Mouse (Mus musculus): Measurements from ENCODE around the gene Fam114a2. TPM values are rescaled to one million over a fixed set of nuclear protein-coding genes. Genes with fewer than 3 reads are reported as not detected.

The Fam114a2 gene
- polyA plus RNA-seq, 1 experiment = 28.7 TPM

GRCm38 (mm10) chr11:57523418-57523817, 5.0 kb upstream of the Fam114a2 start:
- no peak overlapping the region for H3ac ChIP-seq (ENCODE audit: control insufficient read depth, insufficient read length)
- no peak overlapping the region for H3K4me3 ChIP-seq
- TF ChIP-seq CEBPB (IDR thresholded peaks at IDR 0.05; ENCODE audit: insufficient read depth, poor library complexity, severe bottlenecking) (no peak), TCF3 (IDR thresholded peaks at IDR 0.05; ENCODE audit: insufficient read length, low read depth) (no peak), MYOG (IDR thresholded peaks at IDR 0.05; ENCODE audit: control insufficient read depth in 1 of 3, insufficient read depth in 1 of 3, insufficient read length in 2 of 3, low read depth in 2 of 3) (no peak), E2F4 (IDR thresholded peaks at IDR 0.05; ENCODE audit: insufficient read depth) (no peak), TCF12 (IDR thresholded peaks at IDR 0.05; ENCODE audit: insufficient read depth, poor library complexity, severe bottlenecking) (no peak), USF1 (IDR thresholded peaks at IDR 0.05; ENCODE audit: low read depth) (no peak), SRF (IDR thresholded peaks at IDR 0.05; ENCODE audit: control insufficient read depth, insufficient read length, low read depth) (no peak), POLR2AphosphoS2 (IDR thresholded peaks at IDR 0.05; ENCODE audit: insufficient read length, low read depth) (no peak), REST (IDR thresholded peaks at IDR 0.05; ENCODE audit: insufficient read depth, insufficient read length) (no peak), MAX (IDR thresholded peaks at IDR 0.05; ENCODE audit: low read depth) (no peak), MYOD1 (IDR thresholded peaks at IDR 0.05; ENCODE audit: control insufficient read depth in 1 of 3, insufficient read length in 2 of 3, low read depth in 2 of 3) (no peak), POLR2A (IDR thresholded peaks at IDR 0.05; ENCODE audit: insufficient read length, low read depth) (no peak)
- no peaks in the 10 kb centered on the region for H3K36me3 ChIP-seq (ENCODE audit: control insufficient read depth, insufficient read depth)
- H3K79me2 ChIP-seq (ENCODE audit: control insufficient read depth, insufficient read depth) = peaks cover 52% of the 10 kb centered on the region
- no peaks in the 10 kb centered on the region for H3K27me3 ChIP-seq (ENCODE audit: control insufficient read depth, insufficient read depth, insufficient read length)
- no peak overlapping the region for H3K4me2 ChIP-seq (ENCODE audit: low read depth)

GRCm38 (mm10) chr11:57522046-57522445, 3.6 kb upstream of the Fam114a2 start:
- H3K27me3 ChIP-seq (ENCODE audit: control insufficient read depth, insufficient read depth, insufficient read length) = no peaks in the 10 kb centered on the region
- no peaks in the 10 kb centered on the region for H3K36me3 ChIP-seq (ENCODE audit: control insufficient read depth, insufficient read depth)
- H3K4me3 ChIP-seq = no peak overlapping the region
- peaks cover 61% of the 10 kb centered on the region for H3K79me2 ChIP-seq (ENCODE audit: control insufficient read depth, insufficient read depth)
- no peak overlapping the region for H3K4me2 ChIP-seq (ENCODE audit: low read depth)
- H3ac ChIP-seq (ENCODE audit: control insufficient read depth, insufficient read length) = no peak overlapping the region
- TF ChIP-seq REST (IDR thresholded peaks at IDR 0.05; ENCODE audit: insufficient read depth, insufficient read length) = no peak
- no peak for TF ChIP-seq TCF3 (IDR thresholded peaks at IDR 0.05; ENCODE audit: insufficient read length, low read depth)
- no peak for TF ChIP-seq E2F4 (IDR thresholded peaks at IDR 0.05; ENCODE audit: insufficient read depth)
- TF ChIP-seq MYOD1 (IDR thresholded peaks at IDR 0.05; ENCODE audit: control insufficient read depth in 1 of 3, insufficient read length in 2 of 3, low read depth in 2 of 3) = no peak
- no peak for TF ChIP-seq USF1 (IDR thresholded peaks at IDR 0.05; ENCODE audit: low read depth)
- TF ChIP-seq CEBPB (IDR thresholded peaks at IDR 0.05; ENCODE audit: insufficient read depth, poor library complexity, severe bottlenecking) = no peak
- no peak for TF ChIP-seq MYOG (IDR thresholded peaks at IDR 0.05; ENCODE audit: control insufficient read depth in 1 of 3, insufficient read depth in 1 of 3, insufficient read length in 2 of 3, low read depth in 2 of 3)
- no peak for TF ChIP-seq SRF (IDR thresholded peaks at IDR 0.05; ENCODE audit: control insufficient read depth, insufficient read length, low read depth)
- TF ChIP-seq MAX (IDR thresholded peaks at IDR 0.05; ENCODE audit: low read depth) = no peak
- TF ChIP-seq TCF12 (IDR thresholded peaks at IDR 0.05; ENCODE audit: insufficient read depth, poor library complexity, severe bottlenecking) = no peak
- TF ChIP-seq POLR2A (IDR thresholded peaks at IDR 0.05; ENCODE audit: insufficient read length, low read depth) = no peak
- TF ChIP-seq POLR2AphosphoS2 (IDR thresholded peaks at IDR 0.05; ENCODE audit: insufficient read length, low read depth) = no peak

- TF ChIP-seq TCF12 (IDR thresholded peaks at IDR 0.05; ENCODE audit: insufficient read depth, poor library complexity, severe bottlenecking) (no peak), POLR2AphosphoS2 (IDR thresholded peaks at IDR 0.05; ENCODE audit: insufficient read length, low read depth) (no peak), MYOG (IDR thresholded peaks at IDR 0.05; ENCODE audit: control insufficient read depth in 1 of 3, insufficient read depth in 1 of 3, insufficient read length in 2 of 3, low read depth in 2 of 3) (no peak)
- H3K4me3 ChIP-seq = no peak overlapping the region
- H3K79me2 ChIP-seq (ENCODE audit: control insufficient read depth, insufficient read depth) = peaks cover 63% of the 10 kb centered on the region
- H3ac ChIP-seq (ENCODE audit: control insufficient read depth, insufficient read length) = no peak overlapping the region
- no peaks in the 10 kb centered on the region for H3K27me3 ChIP-seq (ENCODE audit: control insufficient read depth, insufficient read depth, insufficient read length)
- no peak overlapping the region for H3K4me2 ChIP-seq (ENCODE audit: low read depth)
- H3K36me3 ChIP-seq (ENCODE audit: control insufficient read depth, insufficient read depth) = no peaks in the 10 kb centered on the region
Measured at GRCm38 (mm10) chr11:57521206-57521605, 2.8 kb upstream of the Fam114a2 start.

GRCm38 (mm10) chr11:57519304-57519703, 887 bp upstream of the Fam114a2 start:
- Histone ChIP-seq H3ac (ENCODE audit: control insufficient read depth, insufficient read length) (no peak overlapping the region), H3K27me3 (ENCODE audit: control insufficient read depth, insufficient read depth, insufficient read length) (no peaks in the 10 kb centered on the region), H3K79me2 (ENCODE audit: control insufficient read depth, insufficient read depth) (peaks cover 64% of the 10 kb centered on the region), H3K4me2 (ENCODE audit: low read depth) (peak overlapping the region; percentile 79), H3K4me3 (peak overlapping the region; percentile 92), H3K36me3 (ENCODE audit: control insufficient read depth, insufficient read depth) (no peaks in the 10 kb centered on the region)
- no peak for TF ChIP-seq POLR2A (IDR thresholded peaks at IDR 0.05; ENCODE audit: insufficient read length, low read depth)
- TF ChIP-seq E2F4 (IDR thresholded peaks at IDR 0.05; ENCODE audit: insufficient read depth) = no peak
- no peak for TF ChIP-seq MYOG (IDR thresholded peaks at IDR 0.05; ENCODE audit: control insufficient read depth in 1 of 3, insufficient read depth in 1 of 3, insufficient read length in 2 of 3, low read depth in 2 of 3)
- no peak for TF ChIP-seq MAX (IDR thresholded peaks at IDR 0.05; ENCODE audit: low read depth)
- TF ChIP-seq CEBPB (IDR thresholded peaks at IDR 0.05; ENCODE audit: insufficient read depth, poor library complexity, severe bottlenecking) = no peak
- TF ChIP-seq SRF (IDR thresholded peaks at IDR 0.05; ENCODE audit: control insufficient read depth, insufficient read length, low read depth) = no peak
- no peak for TF ChIP-seq POLR2AphosphoS2 (IDR thresholded peaks at IDR 0.05; ENCODE audit: insufficient read length, low read depth)
- TF ChIP-seq REST (IDR thresholded peaks at IDR 0.05; ENCODE audit: insufficient read depth, insufficient read length) = no peak

GRCm38 (mm10) chr11:57518751-57519148, 333 bp upstream of the Fam114a2 start:
- H3K4me2 ChIP-seq (ENCODE audit: low read depth) = peak overlapping the region; percentile 79
- peak overlapping the region; percentile 81 for H3ac ChIP-seq (ENCODE audit: control insufficient read depth, insufficient read length)
- no peaks in the 10 kb centered on the region for H3K27me3 ChIP-seq (ENCODE audit: control insufficient read depth, insufficient read depth, insufficient read length)
- peaks cover 64% of the 10 kb centered on the region for H3K79me2 ChIP-seq (ENCODE audit: control insufficient read depth, insufficient read depth)
- peak overlapping the region; percentile 92 for H3K4me3 ChIP-seq
- no peaks in the 10 kb centered on the region for H3K36me3 ChIP-seq (ENCODE audit: control insufficient read depth, insufficient read depth)
- no peak for TF ChIP-seq MYOD1 (IDR thresholded peaks at IDR 0.05; ENCODE audit: control insufficient read depth in 1 of 3, insufficient read length in 2 of 3, low read depth in 2 of 3)
- no peak for TF ChIP-seq CEBPB (IDR thresholded peaks at IDR 0.05; ENCODE audit: insufficient read depth, poor library complexity, severe bottlenecking)
